Mouse (Mus musculus) adrenal gland, adult 8-10 months (tissue): ENCODE measurements around the gene Csl. TPM values are rescaled to one million over a fixed set of nuclear protein-coding genes. Genes with fewer than 3 reads are reported as not detected.

ENCODE experiments used
- DNase-seq: peaks from one replicate; pipeline ENCODE4 v3.0.0; 2022
- total RNA-seq, 4 experiments: library from RNA; stranded (reverse); gene quantifications; 2 replicates each; pipeline ENCODE4 v1.2.4; 2022

Csl gene
- total RNA-seq, result 1 to 10 TPM in 1 of 4 experiments, under 1 TPM in 3; 0.73 to 1.3 (median 0.92) TPM

DNA sequence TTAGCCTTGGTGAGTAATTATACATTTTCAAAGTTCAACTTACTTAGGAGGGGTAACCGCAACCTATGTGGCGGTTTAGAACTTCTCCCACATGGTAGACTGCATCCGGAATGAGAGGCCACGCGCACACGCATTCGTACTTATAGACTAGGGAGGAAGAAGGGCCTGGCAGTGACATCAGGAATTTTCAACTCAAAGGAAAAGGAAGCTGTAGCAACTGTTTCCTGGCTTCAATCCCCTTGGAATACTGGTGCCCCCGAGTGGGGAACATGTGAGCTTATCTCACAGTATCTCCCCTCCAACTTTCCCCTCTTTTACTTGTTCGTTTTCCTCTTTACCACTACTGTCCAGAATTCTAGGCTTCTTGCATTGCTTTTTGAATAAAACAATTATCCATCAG, at the start of gene Csl:
Csl (minus strand) TSS at position 101 of the 400 bp plus-strand sequence.
- no peak for DNase-seq

DNA sequence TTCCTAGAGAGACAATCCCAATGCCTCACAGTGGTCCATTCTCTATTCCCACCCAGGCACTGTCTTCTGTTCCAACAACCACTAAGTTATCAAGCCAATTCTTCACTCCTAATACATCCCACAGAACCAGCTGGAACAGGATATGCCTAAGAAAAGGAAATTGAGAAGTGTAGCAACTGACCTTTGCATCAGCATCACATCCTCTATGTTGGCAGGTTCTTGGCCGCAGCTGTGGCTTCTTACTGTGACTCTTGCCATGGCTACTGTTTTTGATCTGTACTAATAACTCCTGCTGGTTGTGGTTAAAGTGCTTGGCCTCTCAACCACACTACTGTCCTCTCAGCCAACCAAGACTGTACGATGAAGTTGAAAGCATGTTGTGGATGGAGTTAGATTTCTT, 30.0 kb upstream of the Csl start:
- no peak for DNase-seq

DNA sequence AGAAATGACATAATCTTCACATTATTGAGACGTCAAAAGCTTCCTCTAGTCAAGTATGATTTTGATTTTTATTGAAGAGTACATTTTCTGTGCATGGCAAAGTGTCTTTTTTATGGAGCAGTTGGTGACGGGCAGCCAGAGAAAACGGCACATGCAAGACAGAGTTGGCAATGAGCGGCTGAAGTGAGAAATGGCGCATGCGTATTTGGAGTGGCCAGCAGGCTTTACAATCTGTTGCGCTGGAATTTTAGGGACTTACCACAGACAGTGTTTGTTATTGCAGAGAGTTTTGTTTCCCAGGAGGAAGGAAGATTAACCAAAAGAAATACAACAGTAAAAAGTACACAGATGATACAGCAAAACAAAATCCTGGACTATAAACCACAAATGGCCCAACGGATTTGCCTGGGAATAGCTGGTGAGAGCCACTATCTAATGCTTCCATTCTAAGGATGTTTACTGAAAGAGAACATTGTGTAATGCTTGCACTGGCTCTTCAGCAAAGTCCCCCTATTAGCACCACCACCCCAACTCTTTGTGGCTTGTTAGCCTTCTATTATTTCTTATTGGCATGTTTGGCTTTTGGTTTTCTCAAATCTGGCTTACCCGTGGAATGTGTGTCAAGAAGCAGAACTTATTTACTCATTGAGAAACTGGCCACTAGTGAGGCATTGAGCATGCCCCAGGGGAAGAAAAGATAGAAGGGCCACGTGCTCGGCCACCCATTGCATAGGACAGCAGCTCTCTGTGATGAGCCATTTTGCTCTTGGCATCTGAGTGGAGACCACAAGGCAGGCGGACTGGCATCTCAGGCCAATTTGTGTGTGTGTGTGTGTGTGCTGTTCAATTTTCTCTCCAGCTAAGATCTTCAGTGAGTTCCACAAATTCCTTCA, 15.0 kb upstream of the Csl start:
- no peak for DNase-seq

DNA sequence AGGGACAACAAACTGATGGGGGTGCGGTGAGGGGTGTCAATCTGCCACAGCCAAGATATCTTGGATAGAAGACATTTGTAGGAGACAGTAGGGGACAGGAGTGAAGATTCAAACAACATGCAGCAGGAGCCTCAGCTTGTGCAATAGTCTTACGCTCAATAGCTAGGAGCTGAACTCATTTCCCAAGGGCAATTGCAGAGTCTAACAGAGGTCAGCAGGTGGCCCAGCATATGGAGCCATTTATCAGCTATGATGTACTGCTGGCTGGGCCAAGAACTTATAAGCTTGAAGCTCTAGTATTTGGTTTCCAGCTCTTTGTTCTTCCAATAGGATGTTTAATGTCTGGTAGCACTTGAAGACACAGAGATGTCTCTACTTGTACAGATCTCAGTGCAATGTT, 9.3 kb downstream of the Csl start:
- DNase-seq, result no peak

DNA sequence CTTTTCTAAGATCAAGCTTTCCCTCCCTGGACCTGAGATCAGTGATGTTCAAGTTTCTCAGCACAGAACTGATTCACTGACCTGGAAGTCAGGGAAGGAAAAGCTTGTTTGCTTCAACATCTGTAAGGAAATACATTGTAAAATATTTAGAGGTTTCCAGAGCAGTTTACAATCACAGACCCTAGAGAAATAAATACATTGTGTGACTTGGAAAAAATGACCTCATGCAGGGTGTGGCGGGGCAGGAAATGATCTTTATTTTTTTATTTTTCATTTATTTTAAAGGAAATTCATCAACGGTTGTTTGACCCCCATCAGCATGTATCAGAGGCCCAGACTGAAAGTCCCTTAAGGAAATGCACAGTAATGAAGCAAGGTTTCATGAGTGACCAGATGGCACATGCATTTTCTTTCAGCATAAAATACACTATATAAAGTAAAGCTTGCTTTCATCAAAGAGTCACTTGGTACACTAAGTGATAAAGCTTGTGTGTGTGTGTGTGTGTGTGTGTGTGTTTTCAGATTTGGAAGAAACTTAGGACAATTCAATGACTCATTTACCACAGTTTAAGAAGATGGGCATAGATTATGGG, 10.7 kb downstream of the Csl start:
- DNase-seq, result no peak

DNA sequence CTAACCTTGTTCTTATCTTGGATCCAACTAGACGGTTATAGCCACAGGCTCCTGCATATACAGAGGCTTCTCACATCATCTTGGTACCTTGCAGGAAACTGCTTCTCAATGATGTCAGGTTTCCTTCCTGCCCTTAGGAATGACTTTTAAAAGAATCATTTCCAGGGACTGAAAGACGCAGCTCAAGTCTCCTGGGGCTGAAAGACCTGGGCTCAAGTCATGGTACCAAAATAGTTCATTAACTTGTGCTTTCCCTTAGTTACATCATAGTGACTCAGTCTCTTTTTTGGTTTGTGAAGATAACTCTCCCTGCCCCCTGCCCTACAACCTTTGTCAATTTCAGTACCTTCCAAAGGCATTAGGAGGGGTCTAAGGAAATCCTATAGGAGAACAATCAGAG, 11.4 kb downstream of the Csl start:
- DNase-seq, result no peak

DNA sequence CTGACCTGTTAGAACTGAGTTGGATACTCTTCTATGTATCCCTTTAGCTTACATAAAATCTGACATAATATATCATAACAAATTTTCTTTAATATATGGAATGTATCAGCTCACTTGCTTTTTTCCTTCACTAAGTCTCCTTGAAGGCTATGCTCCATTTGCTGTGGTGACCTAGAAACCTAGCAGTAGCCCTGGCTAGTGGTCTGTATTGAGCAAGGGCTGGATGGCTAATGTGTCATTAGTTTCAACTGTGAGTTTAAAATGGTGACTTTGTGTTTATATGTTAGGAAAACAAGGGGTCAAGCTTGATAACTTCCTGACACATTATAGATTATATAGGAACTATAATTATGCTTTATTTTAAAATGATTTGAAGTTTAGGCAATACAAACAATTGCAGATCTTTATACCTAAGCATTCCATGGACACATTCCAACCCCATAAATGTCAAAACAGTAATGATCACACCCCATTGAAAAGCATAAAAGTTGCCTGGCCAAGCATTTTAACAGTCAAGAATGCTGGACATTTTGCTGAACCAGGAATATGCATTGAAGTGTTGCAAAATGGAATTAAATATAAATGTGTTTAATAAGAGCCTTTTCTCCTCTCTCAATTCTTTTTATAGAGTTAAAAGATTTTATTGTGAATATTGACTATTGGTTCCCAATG, 17.7 kb downstream of the Csl start:
- no peak for DNase-seq

DNA sequence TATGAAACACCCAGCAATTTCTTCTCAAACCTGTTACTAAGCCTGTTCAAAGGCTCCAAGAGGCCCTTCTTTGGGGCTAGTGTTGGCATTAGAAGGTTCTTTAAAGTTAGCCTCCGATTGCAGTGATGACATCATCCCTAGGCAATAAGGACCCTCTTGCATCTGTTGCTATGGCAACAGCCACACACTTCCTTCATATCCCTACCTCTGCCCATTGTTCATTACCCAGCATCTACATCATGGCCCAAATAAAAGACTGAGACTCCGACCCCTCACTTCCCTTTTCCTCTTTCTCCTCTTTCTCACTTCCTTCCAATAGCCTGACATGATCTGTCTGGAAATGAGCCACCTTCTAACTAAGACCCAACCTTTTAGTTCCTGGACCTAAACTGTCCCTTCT, 46.3 kb downstream of the Csl start:
- no peak for DNase-seq

DNA sequence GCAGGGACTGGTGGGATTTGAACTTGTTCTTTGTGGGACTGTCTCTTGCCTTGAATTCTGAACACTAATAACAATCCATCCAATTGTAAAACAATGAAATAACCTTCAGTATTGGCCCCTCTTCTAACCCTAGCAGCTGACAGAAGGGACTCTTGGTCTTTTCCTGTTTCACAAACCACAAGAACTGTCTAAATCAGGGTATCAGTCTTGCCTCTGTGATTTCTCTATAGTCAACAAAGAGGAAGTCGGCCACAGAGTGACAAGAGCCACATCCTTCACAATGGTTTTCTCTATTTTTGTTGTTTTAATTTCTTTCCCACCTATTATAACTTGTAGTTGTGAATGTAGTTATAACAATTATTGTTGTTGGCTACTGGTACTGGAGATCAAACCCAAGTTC, 47.9 kb downstream of the Csl start:
- no peak for DNase-seq
